Mouse (Mus musculus): ENCODE data around the gene Lrp5.

- TF ChIP-seq GATA1 (IDR thresholded peaks at IDR 0.05; ENCODE audit: low read length) = no peak
- no peak for TF ChIP-seq TAL1 (IDR thresholded peaks at IDR 0.05; ENCODE audit: low read length)
Measured at GRCm38 (mm10) chr19:3709013-3709787, 22.8 kb upstream of the Lrp5 start.
